Mouse (Mus musculus) megakaryocyte, embryonic 14.5 days (primary cell): Measurements from ENCODE around the gene Mrtfa.

Experiments
- FLI1 ChIP-seq: IDR thresholded peaks from 2 replicates; pipeline ENCODE4 v1.6.1; 2012; ENCODE audit warnings: low read length, inconsistent platforms, mixed read lengths
- GATA1 ChIP-seq: IDR thresholded peaks from 3 replicates; pipeline ENCODE4 v1.6.1; 2012; ENCODE audit warnings: mixed read lengths, low read length, inconsistent platforms, borderline replicate concordance

GRCm38 (mm10) chr15:81081216-81081615, 109.3 kb downstream of the Mrtfa start:
- TF ChIP-seq GATA1 (no peak), FLI1 (no peak)
